Mouse (Mus musculus): Measurements from ENCODE around the gene Diablo. TPM values are rescaled to one million over a fixed set of nuclear protein-coding genes. Genes with fewer than 3 reads are reported as not detected.
A peak's percentile ranks its signal among the peaks of the same experiment; 100 is the strongest.
"Not testable (repeated sequence)": the region's sequence is repeated elsewhere in the genome, so short reads cannot be mapped to it uniquely, and the experiment has no call there.

Diablo gene
- total RNA-seq (2021): 63.9 and 68.2 TPM in 2 replicates
- long read RNA-seq, experiment 1, transcript Diablo-203 (6 exons, 1,576 nt): major isoform, 151 of 207 reads
- long read RNA-seq, experiment 1, transcript Diablo-206 (5 exons, 1,663 nt): minor isoform, 5 of 207 reads
- long read RNA-seq, experiment 1, partial matches to known transcripts: 11 of 207 reads
- long read RNA-seq, experiment 1, other reads (novel, unspliced or antisense): 38 of 207 reads
- long read RNA-seq, experiment 2, transcript Diablo-203 (6 exons, 1,576 nt): major isoform, 124 of 155 reads
- long read RNA-seq, experiment 2, partial matches to known transcripts: 11 of 155 reads
- long read RNA-seq, experiment 2, other reads (novel, unspliced or antisense): 18 of 155 reads

GRCm38 (mm10) chr5:123523692-123524392, at the start of gene Diablo:
TSS of gene Diablo (minus strand) at chr5:123524176.
- DNase-seq: peak; percentile 99

- DNase-seq: no peak
Observed at GRCm38 (mm10) chr5:123573362-123573761, 49.4 kb upstream of the Diablo start.

- peak; percentile 99 for DNase-seq
Observed at GRCm38 (mm10) chr5:123572357-123573186, 48.6 kb upstream of the Diablo start, which contains the start of gene Vps33a. TSS of gene Vps33a (minus strand) at chr5:123573038.

- DNase-seq: no peak
Observed at GRCm38 (mm10) chr5:123561128-123561527, 37.2 kb upstream of the Diablo start.

GRCm38 (mm10) chr5:123559588-123559987, 35.6 kb upstream of the Diablo start:
- no peak for DNase-seq

- DNase-seq: peak; percentile 70
Observed at GRCm38 (mm10) chr5:123556451-123556850, 32.5 kb upstream of the Diablo start.

- no peak for DNase-seq
Observed at GRCm38 (mm10) chr5:123555693-123556092, 31.7 kb upstream of the Diablo start.

GRCm38 (mm10) chr5:123533801-123534200, 9.8 kb upstream of the Diablo start:
- peak; percentile 48 for DNase-seq

GRCm38 (mm10) chr5:123530056-123530455, 6.1 kb upstream of the Diablo start:
- DNase-seq: no peak

GRCm38 (mm10) chr5:123528641-123529040, 4.7 kb upstream of the Diablo start:
- peak; percentile 44 for DNase-seq

- no peak for DNase-seq
Observed at GRCm38 (mm10) chr5:123525916-123526495, 2.0 kb upstream of the Diablo start.

- peak; percentile 23 for DNase-seq
Observed at GRCm38 (mm10) chr5:123525281-123525680, 1.3 kb upstream of the Diablo start, which contains the start of gene Gm49027. TSS of gene Gm49027 (minus strand) at chr5:123525488.

- DNase-seq: no peak
Observed at GRCm38 (mm10) chr5:123524393-123524750, 396 bp upstream of the Diablo start.

- DNase-seq: no peak
Observed at GRCm38 (mm10) chr5:123522166-123522565, 1.8 kb downstream of the Diablo start.

GRCm38 (mm10) chr5:123521621-123522020, 2.4 kb downstream of the Diablo start:
- DNase-seq: no peak

GRCm38 (mm10) chr5:123520666-123521065, 3.3 kb downstream of the Diablo start:
- DNase-seq: no peak

GRCm38 (mm10) chr5:123514871-123515270, 9.1 kb downstream of the Diablo start:
- DNase-seq: no peak

GRCm38 (mm10) chr5:123512102-123512501, 11.9 kb downstream of the Diablo start:
- DNase-seq: no peak

- not testable (repeated sequence) for DNase-seq
Observed at GRCm38 (mm10) chr5:123511426-123511825, 12.6 kb downstream of the Diablo start.

- peak; percentile 4 for DNase-seq
Observed at GRCm38 (mm10) chr5:123510160-123510559, 13.8 kb downstream of the Diablo start, which contains the start of gene B3gnt4. TSS of gene B3gnt4 (plus strand) at chr5:123510460.

GRCm38 (mm10) chr5:123508921-123509320, 15.1 kb downstream of the Diablo start:
- DNase-seq: no peak
